Mouse (Mus musculus): Measurements from ENCODE around the gene Fndc5.

The Fndc5 gene

GRCm38 (mm10) chr4:129145943-129146342 is 9.1 kb downstream of the Fndc5 start:
- CTCF ChIA-PET: no interaction called here

GRCm38 (mm10) chr4:129146392-129146791 is 9.6 kb downstream of the Fndc5 start:
- CTCF ChIA-PET: interaction anchor here (0.7 kb wide), 1 partner anchor 690 kb away, joined by 8 read pairs; no protein-coding TSS in a partner anchor

GRCm38 (mm10) chr4:129147552-129148103 is 10.8 kb downstream of the Fndc5 start:
- CTCF ChIA-PET: interaction anchor here (0.6 to 0.7 kb wide), 3 partner anchors 44 to 238 kb away, joined by 4 to 10 read pairs (median 5); no protein-coding TSS in a partner anchor

- CTCF ChIA-PET: no interaction called here
Observed at GRCm38 (mm10) chr4:129149321-129149720, 12.5 kb downstream of the Fndc5 start.

GRCm38 (mm10) chr4:129151276-129151811 is 14.5 kb downstream of the Fndc5 start:
- CTCF ChIA-PET: no interaction called here

- CTCF ChIA-PET: no interaction called here
Observed at GRCm38 (mm10) chr4:129157541-129157940, 20.7 kb downstream of the Fndc5 start.

GRCm38 (mm10) chr4:129158549-129158948 is 21.8 kb downstream of the Fndc5 start:
- CTCF ChIA-PET: no interaction called here

- CTCF ChIA-PET: interaction anchor here (0.7 kb wide), 1 partner anchor 21 kb away, joined by 3 read pairs; no protein-coding TSS in a partner anchor
Observed at GRCm38 (mm10) chr4:129161076-129161475, 24.3 kb downstream of the Fndc5 start.

- CTCF ChIA-PET: no interaction called here
Observed at GRCm38 (mm10) chr4:129161581-129162255, 24.9 kb downstream of the Fndc5 start.

- CTCF ChIA-PET: interaction anchor here (0.6 kb wide), 1 partner anchor 1487 kb away, joined by 4 read pairs; no protein-coding TSS in a partner anchor
Observed at GRCm38 (mm10) chr4:129172529-129172928, 35.7 kb downstream of the Fndc5 start.

- CTCF ChIA-PET: interaction anchor here (0.6 kb wide), 1 partner anchor 10 kb away, joined by 3 read pairs; no protein-coding TSS in a partner anchor
Observed at GRCm38 (mm10) chr4:129179560-129179959, 42.8 kb downstream of the Fndc5 start.

- CTCF ChIA-PET: no interaction called here
Observed at GRCm38 (mm10) chr4:129188041-129188659, 51.4 kb downstream of the Fndc5 start.

GRCm38 (mm10) chr4:129188803-129189541 is 52.2 kb downstream of the Fndc5 start:
- CTCF ChIA-PET: interaction anchor here (0.5 kb wide), 1 partner anchor 9 kb away, joined by 3 read pairs; no protein-coding TSS in a partner anchor

GRCm38 (mm10) chr4:129189542-129190519 is 53.0 kb downstream of the Fndc5 start, which contains the start of the genes S100pbp and Yars:
S100pbp (minus strand) TSS chr4:129189727.
Yars (plus strand) TSS chr4:129189760.
- CTCF ChIA-PET: interaction anchor here (0.5 kb wide), 1 partner anchor 10 kb away, joined by 3 read pairs; no protein-coding TSS in a partner anchor

- CTCF ChIA-PET: no interaction called here
Observed at GRCm38 (mm10) chr4:129190538-129190937, 53.7 kb downstream of the Fndc5 start.

- CTCF ChIA-PET: no interaction called here
Observed at GRCm38 (mm10) chr4:129191691-129192090, 54.9 kb downstream of the Fndc5 start.

Measured in spleen, embryonic (tissue).